Mouse (Mus musculus): ENCODE data around the gene Upf1. TPM values are rescaled to one million over a fixed set of nuclear protein-coding genes. Genes with fewer than 3 reads are reported as not detected.

Gene Upf1
- total RNA-seq, 2 experiments from 2014 or later: 49.1 to 51.4 TPM

Other genes with a start within 250 kb of the Upf1 start
- gene Ncan, start 232.4 kb downstream of the Upf1 start, total RNA-seq (2021): 1 to 10 TPM in 1 of 2 experiments, under 1 TPM in 1; 0.81 to 1.2 TPM
- 10 to 100 TPM; 15.7 to 16.1 TPM for gene Nr2c2ap, start 221.9 kb downstream of the Upf1 start, total RNA-seq (2021)
- gene Rfxank, start 214.1 kb downstream of the Upf1 start, total RNA-seq (2021): 10 to 100 TPM; 18.0 to 23.9 TPM
- 10 to 100 TPM; 45.0 to 48.5 TPM for gene Borcs8, start 213.8 kb downstream of the Upf1 start, total RNA-seq (2021)
- gene Mef2b, start 213.6 kb downstream of the Upf1 start, total RNA-seq (2021): under 1 TPM; 0.36 to 0.54 TPM
- 10 to 100 TPM; 43.1 to 47.0 TPM for gene Tmem161a, start 180.9 kb downstream of the Upf1 start, total RNA-seq (2021)
- gene Slc25a42, start 141.0 kb downstream of the Upf1 start, total RNA-seq (2021): 100 to 1,000 TPM; 124 to 184 TPM
- 10 to 100 TPM; 28.9 to 48.5 TPM for gene Sugp2, start 119.1 kb downstream of the Upf1 start, total RNA-seq (2021)
- gene Armc6, start 118.8 kb downstream of the Upf1 start, total RNA-seq (2021): 10 to 100 TPM; 11.2 to 13.2 TPM
- gene Homer3, start 70.5 kb downstream of the Upf1 start, total RNA-seq (2021): 10 to 100 TPM; 23.8 to 33.3 TPM
- 10 to 100 TPM; 63.4 to 67.7 TPM for gene Ddx49, start 50.8 kb downstream of the Upf1 start, total RNA-seq (2021)
- gene Cope, start 50.8 kb downstream of the Upf1 start, total RNA-seq (2021): 100 to 1,000 TPM; 203 to 216 TPM
- 1 to 10 TPM; 2.3 to 3.7 TPM for gene Cers1, start 37.5 kb downstream of the Upf1 start, total RNA-seq (2021)
- gene Gdf1, start 23.5 kb downstream of the Upf1 start, total RNA-seq (2021): 1 to 10 TPM in 1 of 2 experiments, under 1 TPM in 1; 0.88 to 1.2 TPM
- gene Comp, start 20.3 kb upstream of the Upf1 start, total RNA-seq (2021): 1 to 10 TPM in 1 of 2 experiments, under 1 TPM in 1; 0.97 to 2.0 TPM
- 10 to 100 TPM; 14.1 to 19.4 TPM for gene Crtc1, start 86.3 kb upstream of the Upf1 start, total RNA-seq (2021)
- 10 to 100 TPM; 14.0 to 15.1 TPM for gene Klhl26, start 123.7 kb upstream of the Upf1 start, total RNA-seq (2021)
- gene Tmem59l, start 134.1 kb upstream of the Upf1 start, total RNA-seq (2021): 1 to 10 TPM; 2.9 to 4.5 TPM
- under 1 TPM; 0.21 to 0.42 TPM for gene Crlf1, start 139.9 kb upstream of the Upf1 start, total RNA-seq (2021)
- 100 to 1,000 TPM; 121 to 130 TPM for gene Rex1bd, start 153.5 kb upstream of the Upf1 start, total RNA-seq (2021)
- 1,000 to 10,000 TPM; 1,751 to 1,916 TPM for gene Uba52, start 157.5 kb upstream of the Upf1 start, total RNA-seq (2021)
- gene Fkbp8, start 174.4 kb upstream of the Upf1 start, total RNA-seq (2021): 100 to 1,000 TPM; 226 to 250 TPM
- gene Kxd1, start 174.7 kb upstream of the Upf1 start, total RNA-seq (2021): 10 to 100 TPM; 84.0 to 97.4 TPM
- 10 to 100 TPM; 22.2 to 26.3 TPM for gene Ell, start 186.2 kb upstream of the Upf1 start, total RNA-seq (2021)
- 10 to 100 TPM; 59.4 to 59.8 TPM for gene Isyna1, start 241.1 kb upstream of the Upf1 start, total RNA-seq (2021)

Measured in adrenal gland, postnatal 10 days (tissue).